Mouse (Mus musculus) ES-Bruce4 (cell line): ENCODE measurements around the gene Efcab2. TPM values are rescaled to one million over a fixed set of nuclear protein-coding genes. Genes with fewer than 3 reads are reported as not detected.

ENCODE experiments used
- H3K27ac ChIP-seq: 2 replicates; pipeline ENCODE4 v1.5.1; 2012; ENCODE audit warnings: low read length, inconsistent platforms; ENCODE audit not compliant: insufficient read depth
- H3K27me3 ChIP-seq: 2 replicates; pipeline ENCODE4 v1.6.1; 2012; ENCODE audit warnings: mild to moderate bottlenecking, low read length, inconsistent platforms; ENCODE audit not compliant: control insufficient read depth, poor library complexity, insufficient read depth, severe bottlenecking
- H3K36me3 ChIP-seq: 2 replicates; pipeline ENCODE4 v1.6.1; 2012; ENCODE audit warnings: inconsistent platforms, mild to moderate bottlenecking, low read length, moderate library complexity; ENCODE audit not compliant: control insufficient read depth, poor library complexity, insufficient read depth, severe bottlenecking
- H3K4me1 ChIP-seq: one replicate; pipeline ENCODE4 v1.8.1; 2011; ENCODE audit warnings: low read length; ENCODE audit not compliant: control insufficient read depth, insufficient read depth
- H3K4me3 ChIP-seq: 2 replicates; pipeline ENCODE4 v1.5.1; 2011; ENCODE audit warnings: low read depth, mild to moderate bottlenecking, low read length
- H3K9ac ChIP-seq: 2 replicates; pipeline ENCODE4 v1.6.1; 2012; ENCODE audit warnings: low read depth, mild to moderate bottlenecking, inconsistent platforms; ENCODE audit not compliant: poor library complexity, severe bottlenecking
- H3K9me3 ChIP-seq: replicated peaks from 2 replicates; pipeline ENCODE4 v1.6.1; 2012; ENCODE audit warnings: mild to moderate bottlenecking, low read length, inconsistent platforms; ENCODE audit not compliant: control insufficient read depth, poor library complexity, insufficient read depth, severe bottlenecking
- CTCF ChIP-seq: IDR thresholded peaks from one replicate; pipeline ENCODE4 v1.8.1; 2011; ENCODE audit warnings: low read depth, low read length
- EP300 ChIP-seq: IDR thresholded peaks from 2 replicates; pipeline ENCODE4 v1.6.1; 2011; ENCODE audit warnings: low read depth, low read length; ENCODE audit not compliant: insufficient read depth
- POLR2A ChIP-seq: IDR thresholded peaks from one replicate; pipeline ENCODE4 v1.8.1; 2011; ENCODE audit warnings: low read length; ENCODE audit not compliant: insufficient read depth
- polyA plus RNA-seq: library from polyadenylated mRNA; stranded (reverse); fragments of >200 nt; gene quantifications from 2 replicates; pipeline ENCODE4 v1.2.4, GENCODE M21; 2011; ENCODE audit warnings: low read depth; ENCODE audit not compliant: missing spikeins, insufficient read depth, insufficient read length

Gene Efcab2
- polyA plus RNA-seq, 1 experiment = 5.6 TPM

DNA sequence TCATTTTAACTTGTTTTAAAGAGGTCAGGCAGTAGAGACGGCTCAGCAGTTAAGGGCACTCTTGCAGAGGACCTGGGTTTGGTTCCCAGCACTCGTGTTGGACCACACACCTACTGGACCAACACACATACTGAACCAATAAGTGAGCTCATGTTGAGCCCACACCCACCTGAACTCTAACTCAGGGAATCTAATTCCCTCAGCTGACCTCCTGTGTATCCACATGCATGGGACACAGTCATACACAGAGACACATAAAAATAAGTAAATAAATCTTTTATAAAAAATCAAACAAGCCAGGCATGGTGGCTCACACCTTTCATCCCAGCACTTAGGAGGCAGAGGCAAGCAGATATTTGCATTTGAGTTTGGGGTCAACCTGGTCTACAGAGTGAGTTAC is 44.0 kb downstream of the Efcab2 start:
- Histone ChIP-seq H3K4me3 (no peak overlapping the region), H3K27ac (no peak overlapping the region), H3K4me1 (peaks cover 2% of the 10 kb centered on the region), H3K27me3 (no peaks in the 10 kb centered on the region), H3K36me3 (no peaks in the 10 kb centered on the region), H3K9me3 (no peaks in the 10 kb centered on the region), H3K9ac (no peak overlapping the region)
- TF ChIP-seq POLR2A = no peak
- TF ChIP-seq CTCF = no peak
- TF ChIP-seq EP300 = no peak

DNA sequence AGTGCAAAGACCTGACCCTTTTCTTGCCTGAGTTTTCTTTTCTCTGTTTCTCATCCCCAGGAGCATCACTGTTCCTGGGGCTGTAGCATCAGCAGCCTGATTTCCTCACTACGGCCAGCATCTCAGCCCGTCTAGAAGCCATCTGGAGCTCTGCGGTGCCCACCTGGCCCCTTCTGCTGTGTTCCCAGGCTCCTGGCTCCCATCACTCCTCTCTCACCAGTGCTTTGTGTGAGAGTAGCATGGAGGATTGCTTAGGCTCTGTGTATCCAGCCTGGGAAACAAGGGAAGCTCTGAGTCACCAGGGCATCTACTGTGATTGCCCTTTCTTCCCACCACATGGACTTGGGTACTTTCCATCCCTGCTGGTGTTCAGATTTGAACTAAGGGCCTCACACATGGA is 48.2 kb downstream of the Efcab2 start:
- Histone ChIP-seq H3K4me1 (no peaks in the 10 kb centered on the region), H3K27ac (no peak overlapping the region), H3K9me3 (no peaks in the 10 kb centered on the region), H3K27me3 (no peaks in the 10 kb centered on the region), H3K4me3 (no peak overlapping the region), H3K9ac (no peak overlapping the region), H3K36me3 (no peaks in the 10 kb centered on the region)
- TF ChIP-seq POLR2A = no peak
- TF ChIP-seq EP300 = no peak
- TF ChIP-seq CTCF = no peak

DNA sequence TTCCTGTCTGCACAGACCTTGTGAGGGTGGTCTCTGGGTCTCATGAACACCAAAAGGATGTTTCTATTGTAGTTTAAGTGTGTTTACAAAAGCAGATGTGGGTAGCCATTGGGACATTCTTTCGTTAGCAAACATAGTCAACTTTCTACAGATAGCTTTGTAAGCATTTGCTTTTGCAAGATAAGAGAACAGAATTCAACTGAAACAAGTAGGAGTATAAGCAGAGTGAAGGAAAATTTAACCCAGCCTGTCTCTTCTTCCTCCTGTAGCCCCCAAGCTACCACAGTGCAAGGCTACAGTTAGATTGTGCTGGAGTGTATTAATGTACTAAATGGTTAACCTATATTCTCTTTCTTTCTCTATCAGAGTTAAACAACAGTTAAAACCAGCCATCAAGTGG is 49.2 kb downstream of the Efcab2 start:
- Histone ChIP-seq H3K27me3 (no peaks in the 10 kb centered on the region), H3K9ac (no peak overlapping the region)
- TF ChIP-seq POLR2A (no peak), CTCF (no peak), EP300 (no peak)

DNA sequence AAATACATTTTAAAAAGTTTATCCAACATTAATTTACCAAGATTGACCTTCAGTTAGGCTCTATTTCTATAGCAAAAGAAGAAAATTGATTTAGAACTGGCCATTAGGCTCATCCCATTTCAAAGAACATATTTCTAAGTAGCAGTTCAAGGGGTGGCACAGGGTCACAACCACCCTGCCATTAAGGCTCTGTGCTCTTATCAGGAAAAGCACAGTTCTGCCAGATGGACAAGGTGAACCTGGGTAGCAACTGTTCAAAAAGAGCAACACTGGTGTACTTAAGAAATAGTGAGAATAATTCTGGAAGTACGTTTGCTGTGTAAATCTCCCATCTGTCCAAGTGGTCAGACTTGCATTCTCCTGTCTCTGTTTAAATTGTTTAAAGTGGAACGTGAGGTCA is 52.1 kb downstream of the Efcab2 start:
- Histone ChIP-seq H3K27ac (no peak overlapping the region), H3K36me3 (no peaks in the 10 kb centered on the region), H3K9me3 (peaks cover 7% of the 10 kb centered on the region; the same call in 1 of the 2 replicates), H3K4me1 (no peaks in the 10 kb centered on the region), H3K4me3 (no peak overlapping the region), H3K9ac (no peak overlapping the region), H3K27me3 (no peaks in the 10 kb centered on the region)
- TF ChIP-seq POLR2A (no peak), CTCF (no peak), EP300 (no peak)

More for the DNA sequence above, 49.2 kb downstream of the Efcab2 start:
- H3K9me3 ChIP-seq = no peaks in the 10 kb centered on the region
- H3K4me1 ChIP-seq = no peaks in the 10 kb centered on the region
- H3K4me3 ChIP-seq = no peak overlapping the region
- no peak overlapping the region for H3K27ac ChIP-seq
- no peaks in the 10 kb centered on the region for H3K36me3 ChIP-seq

DNA sequence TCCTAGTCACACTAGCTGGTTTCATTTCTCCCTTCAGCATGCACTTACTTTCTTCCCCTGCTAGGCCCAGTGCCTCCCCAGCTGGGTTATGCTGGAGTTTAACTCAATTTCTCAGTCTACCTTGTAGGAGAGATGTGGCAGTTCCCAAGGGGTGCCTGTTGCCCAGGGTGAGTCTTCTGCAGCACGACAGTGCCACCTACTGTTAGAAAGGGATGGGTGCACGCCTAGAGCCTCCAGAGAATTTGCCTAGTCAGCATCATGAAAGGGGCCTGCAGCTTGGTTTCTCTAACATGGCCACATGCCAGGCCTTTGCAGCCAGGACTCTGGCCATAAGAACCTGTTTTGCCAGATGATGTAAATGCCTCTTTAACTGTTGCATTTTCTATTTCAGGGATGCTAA is 57.8 kb downstream of the Efcab2 start:
- H3K9me3 ChIP-seq = peaks cover 7% of the 10 kb centered on the region; the same call in 1 of the 2 replicates
- H3K9ac ChIP-seq = no peak overlapping the region
- no peak overlapping the region for H3K4me3 ChIP-seq
- no peaks in the 10 kb centered on the region for H3K27me3 ChIP-seq
- no peak overlapping the region for H3K27ac ChIP-seq
- H3K4me1 ChIP-seq = no peaks in the 10 kb centered on the region
- no peaks in the 10 kb centered on the region for H3K36me3 ChIP-seq
- TF ChIP-seq CTCF (peak; percentile 93), POLR2A (no peak), EP300 (no peak)

DNA sequence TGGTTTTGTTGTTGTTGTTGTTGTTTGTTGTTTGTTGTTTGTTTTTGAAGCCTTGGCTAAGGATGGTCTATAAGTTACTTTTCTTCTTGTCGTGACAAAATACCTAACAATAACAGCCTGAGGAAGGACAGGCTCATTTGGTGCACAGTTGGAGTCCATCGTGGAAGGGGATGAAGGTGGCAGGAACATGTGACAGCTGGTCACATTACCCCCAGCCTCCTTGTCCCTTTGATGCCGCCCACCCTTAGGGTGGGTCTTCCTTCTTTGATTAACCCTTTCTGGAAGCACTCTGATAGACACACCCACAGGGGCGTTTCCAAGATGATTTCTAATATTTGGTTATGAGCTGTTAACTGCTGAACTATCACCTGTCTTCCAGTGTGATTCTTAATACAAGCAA is 58.3 kb downstream of the Efcab2 start:
- Histone ChIP-seq H3K27me3 (no peaks in the 10 kb centered on the region), H3K27ac (no peak overlapping the region), H3K9me3 (peaks cover 7% of the 10 kb centered on the region; the same call in 1 of the 2 replicates), H3K36me3 (no peaks in the 10 kb centered on the region), H3K9ac (no peak overlapping the region), H3K4me1 (no peaks in the 10 kb centered on the region), H3K4me3 (no peak overlapping the region)
- TF ChIP-seq CTCF (no peak), POLR2A (no peak)
